ENCODE assay signal across 18 mouse cellular contexts in genomic region chr9:62518572-62518971, GRCm38 (mm10). TPM values are rescaled to one million over a fixed set of nuclear protein-coding genes. Genes with fewer than 3 reads are reported as not detected.
DNase-seq lines count a peak whose midpoint lies in the region; ATAC-seq and TF ChIP-seq lines count a peak whose summit lies in the region.
"Had no signal": no experiment of that assay in that cellular context is flagged by ENCODE, and none has a peak within 500 bp of the region (broad histone marks: within the 10 kb centered on the region; RNA-seq: fewer than 3 reads in every experiment).

No protein-coding gene starts in this region.

- no peaks in the 10 kb centered on the region for H3K9me3 ChIP-seq in forebrain, embryonic 10.5 days
- no peaks in the 10 kb centered on the region for H3K9me3 ChIP-seq in forebrain, postnatal 0 days (ENCODE audit: low read length)
- no peaks in the 10 kb centered on the region for H3K9me3 ChIP-seq in embryonic facial prominence, embryonic 10.5 days
- no peaks in the 10 kb centered on the region for H3K9me3 ChIP-seq in hindbrain, embryonic 14.5 days (ENCODE audit: control insufficient read depth, low read length)
- H3K9me3 ChIP-seq in neural tube, embryonic 13.5 days, result no peaks in the 10 kb centered on the region
- H3K9me3 ChIP-seq: G1E; limb, embryonic 13.5 days had no signal

- H3K4me3 ChIP-seq in forebrain, embryonic 10.5 days, result no peak overlapping the region
- H3K4me3 ChIP-seq in forebrain, postnatal 0 days (ENCODE audit: low read depth, low read length), result no peak overlapping the region
- H3K4me3 ChIP-seq in embryonic facial prominence, embryonic 10.5 days, result no peak overlapping the region
- H3K4me3 ChIP-seq in hindbrain, embryonic 14.5 days (replicated peaks; ENCODE audit: low read length), result no peak overlapping the region
- H3K4me3 ChIP-seq in neural tube, embryonic 13.5 days, result no peak overlapping the region
- H3K4me3 ChIP-seq: heart, adult 2 months; limb, embryonic 13.5 days had no signal

- H3K27ac ChIP-seq in forebrain, embryonic 10.5 days, result peak overlapping the region; percentile 48; the same call in 1 of the 2 replicates
- H3K27ac ChIP-seq in forebrain, postnatal 0 days (ENCODE audit: low read depth, low read length), result no peak overlapping the region
- H3K27ac ChIP-seq in embryonic facial prominence, embryonic 10.5 days (replicated peaks), result no peak overlapping the region
- peak overlapping the region; percentile 64 for H3K27ac ChIP-seq in hindbrain, embryonic 14.5 days
- peak overlapping the region; percentile 71 for H3K27ac ChIP-seq in neural tube, embryonic 13.5 days (replicated peaks)
- H3K27ac ChIP-seq: heart, adult 2 months; limb, embryonic 13.5 days; stomach, postnatal 0 days had no signal

- no peak overlapping the region for H3K9ac ChIP-seq in forebrain, postnatal 0 days
- H3K9ac ChIP-seq in hindbrain, embryonic 14.5 days, result peak overlapping the region; percentile 25; the same call in 1 of the 2 replicates
- peak overlapping the region; percentile 8; the same call in 1 of the 2 replicates for H3K9ac ChIP-seq in neural tube, embryonic 13.5 days
- H3K9ac ChIP-seq: limb, embryonic 13.5 days had no signal

- no peak for TF ChIP-seq CTCF in forebrain, postnatal 0 days (IDR thresholded peaks at IDR 0.05; ENCODE audit: low read depth)

- peak; percentile 63 for DNase-seq in forebrain, embryonic 10.5 days (ENCODE audit: extremely low spot score, low spot score)
- no peak for DNase-seq in forebrain, postnatal 0 days
- DNase-seq in embryonic facial prominence, embryonic 10.5 days (ENCODE audit: low spot score), result peak; percentile 39
- no peak for DNase-seq in hindbrain, embryonic 14.5 days (ENCODE audit: low spot score)
- no peak for DNase-seq in adrenal gland, postnatal 36 days
- no peak for DNase-seq in lung, postnatal 36 days
- DNase-seq in gastrocnemius, adult 18-20 months (ENCODE audit: low spot score), result no peak
- DNase-seq: adrenal gland, postnatal 25 days; cerebellum, adult 11 months; kidney, postnatal 36 days; layer of hippocampus, postnatal 36 days; lung, adult 2 months had no signal

- no peak for ATAC-seq in forebrain, postnatal 0 days
- no peak for ATAC-seq in hindbrain, embryonic 14.5 days (ENCODE audit: low FRiP score)
- ATAC-seq in neural tube, embryonic 13.5 days (ENCODE audit: low read depth), result no peak
- ATAC-seq: intestine, embryonic 16.5 days had no signal

- H3K4me2 ChIP-seq in forebrain, postnatal 0 days (ENCODE audit: low read depth), result no peak overlapping the region
- no peak overlapping the region for H3K4me2 ChIP-seq in hindbrain, embryonic 14.5 days (replicated peaks)
- no peak overlapping the region for H3K4me2 ChIP-seq in neural tube, embryonic 13.5 days
- H3K4me2 ChIP-seq: limb, embryonic 13.5 days had no signal

- peaks cover 79% of the 10 kb centered on the region for H3K4me1 ChIP-seq in forebrain, embryonic 10.5 days
- peaks cover 28% of the 10 kb centered on the region for H3K4me1 ChIP-seq in forebrain, postnatal 0 days (ENCODE audit: insufficient read depth)
- peaks cover 77% of the 10 kb centered on the region for H3K4me1 ChIP-seq in embryonic facial prominence, embryonic 10.5 days
- H3K4me1 ChIP-seq in hindbrain, embryonic 14.5 days (replicated peaks; ENCODE audit: control insufficient read depth, insufficient read depth, low read length), result peaks cover 63% of the 10 kb centered on the region
- H3K4me1 ChIP-seq in neural tube, embryonic 13.5 days (replicated peaks), result peaks cover 95% of the 10 kb centered on the region

- H3K36me3 ChIP-seq in forebrain, embryonic 10.5 days (replicated peaks), result no peaks in the 10 kb centered on the region
- H3K36me3 ChIP-seq in forebrain, postnatal 0 days (ENCODE audit: insufficient read depth), result no peaks in the 10 kb centered on the region
- no peaks in the 10 kb centered on the region for H3K36me3 ChIP-seq in embryonic facial prominence, embryonic 10.5 days (replicated peaks)
- no peaks in the 10 kb centered on the region for H3K36me3 ChIP-seq in hindbrain, embryonic 14.5 days (replicated peaks; ENCODE audit: control insufficient read depth, insufficient read depth)
- no peaks in the 10 kb centered on the region for H3K36me3 ChIP-seq in neural tube, embryonic 13.5 days
- H3K36me3 ChIP-seq: G1E; limb, embryonic 13.5 days had no signal

- WGBS in forebrain, embryonic 10.5 days, result 21% methylated on average over 4 of the region's 4 CpGs
- WGBS in forebrain, postnatal 0 days, result 7% methylated on average over 4 of the region's 4 CpGs
- 34% methylated on average over 4 of the region's 4 CpGs for WGBS in embryonic facial prominence, embryonic 10.5 days
- WGBS in hindbrain, embryonic 14.5 days, result 15% methylated on average over 4 of the region's 4 CpGs
- 29% methylated on average over 4 of the region's 4 CpGs for WGBS in neural tube, embryonic 13.5 days

- H3K27me3 ChIP-seq in forebrain, embryonic 10.5 days (ENCODE audit: poor library complexity, severe bottlenecking), result peaks cover 35% of the 10 kb centered on the region
- H3K27me3 ChIP-seq in forebrain, postnatal 0 days (ENCODE audit: insufficient read depth, low read length), result no peaks in the 10 kb centered on the region
- peaks cover 29% of the 10 kb centered on the region for H3K27me3 ChIP-seq in embryonic facial prominence, embryonic 10.5 days (replicated peaks; ENCODE audit: low read depth, poor library complexity, severe bottlenecking)
- H3K27me3 ChIP-seq in hindbrain, embryonic 14.5 days (ENCODE audit: control insufficient read depth, insufficient read depth, low read length), result no peaks in the 10 kb centered on the region
- H3K27me3 ChIP-seq in neural tube, embryonic 13.5 days, result no peaks in the 10 kb centered on the region

RNA-seq across cellular contexts. Expression of gene Coro2b, which starts 18.3 kb away (rescaled TPM):
- polyA plus RNA-seq in forebrain, embryonic 10.5 days (2016; fragmentation: Nextera tagmentation; extraction: Ambion mirVana), result 9.7 and 10.0 TPM in 2 replicates
- total RNA-seq in forebrain, postnatal 0 days (2014; rRNA removed), result 43.3 and 53.2 TPM in 2 replicates
- 24.7 and 31.6 TPM in 2 replicates for polyA plus RNA-seq in forebrain, postnatal 0 days (2015; fragmentation: Nextera tagmentation; extraction: Ambion mirVana)
- 7.6 and 9.5 TPM in 2 replicates for polyA plus RNA-seq in embryonic facial prominence, embryonic 10.5 days (2016; fragmentation: Nextera tagmentation; extraction: Ambion mirVana)
- 35.8 and 38.5 TPM in 2 replicates for polyA plus RNA-seq in hindbrain, embryonic 14.5 days (2014; fragmentation: Nextera tagmentation; extraction: Ambion mirVana)
- 41.5 and 43.8 TPM in 2 replicates for polyA plus RNA-seq in neural tube, embryonic 13.5 days (2015; fragmentation: Nextera tagmentation; extraction: Ambion mirVana)
- 10 to 100 TPM in 1 of 2 experiments, 1 to 10 TPM in 1; 8.4 to 14.6 TPM for total RNA-seq in adrenal gland, postnatal 36 days (2021)
- total RNA-seq in gastrocnemius, adult 18-20 months (2021), result 1 to 10 TPM; 5.7 to 6.1 TPM
- polyA plus RNA-seq: G1E had no signal

Comparison
In these comparisons a context has a peak if more than half of its experiments do, and no peak if none do; other contexts are left out.
1. DNase-seq: peak in forebrain, embryonic 10.5 days (single experiment) and embryonic facial prominence, embryonic 10.5 days (single experiment); none in forebrain, postnatal 0 days (single experiment), hindbrain, embryonic 14.5 days (single experiment), adrenal gland, postnatal 36 days (0 of 2), lung, postnatal 36 days (single experiment) and gastrocnemius, adult 18-20 months (single experiment).
2. H3K27ac ChIP-seq: peak in forebrain, embryonic 10.5 days (single experiment), hindbrain, embryonic 14.5 days (single experiment) and neural tube, embryonic 13.5 days (single experiment); none in forebrain, postnatal 0 days (single experiment) and embryonic facial prominence, embryonic 10.5 days (single experiment).